Mouse (Mus musculus): Measurements from ENCODE around the gene Ifitm5. TPM values are rescaled to one million over a fixed set of nuclear protein-coding genes. Genes with fewer than 3 reads are reported as not detected.
A peak's percentile ranks its signal among the peaks of the same experiment; 100 is the strongest.

Ifitm5 gene
- polyA plus RNA-seq, 1 experiment, result 0.81 TPM

DNA sequence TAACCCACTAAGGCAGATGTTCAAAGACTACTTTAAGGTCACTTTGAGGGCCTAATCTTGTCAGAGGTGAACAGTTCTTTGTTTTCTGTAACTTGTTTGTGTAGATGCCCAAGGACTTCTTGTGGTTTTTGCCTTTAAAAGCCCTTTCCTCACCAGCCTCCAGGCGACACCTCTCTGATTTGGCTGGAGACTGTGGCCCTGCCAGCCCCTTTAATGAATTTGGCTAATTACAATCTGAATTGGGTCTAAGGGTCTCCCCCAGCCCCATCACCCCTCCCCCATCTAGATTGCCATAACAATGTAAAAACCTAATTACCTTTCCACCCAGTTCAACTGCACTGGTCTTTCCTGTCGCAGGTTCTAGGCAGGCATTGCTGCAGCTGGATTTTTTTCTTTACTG, 12.6 kb upstream of the Ifitm5 start:
- no peak for TF ChIP-seq POLR2A (IDR thresholded peaks at IDR 0.05; ENCODE audit: control insufficient read depth, extremely low read depth, insufficient read depth, low read length, poor library complexity)
- no peak for TF ChIP-seq CTCF (IDR thresholded peaks at IDR 0.05; ENCODE audit: borderline replicate concordance, control insufficient read depth, extremely low read depth, insufficient read depth, low read length, poor library complexity)
- no peaks in the 10 kb centered on the region for H3K27me3 ChIP-seq (ENCODE audit: control insufficient read depth, insufficient read depth, low read length)
- H3K36me3 ChIP-seq (ENCODE audit: control insufficient read depth, insufficient read depth, low read length), result no peaks in the 10 kb centered on the region
- WGBS, result 91% methylated on average over 2 of the region's 2 CpGs
- H3K27ac ChIP-seq (ENCODE audit: control insufficient read depth, insufficient read depth, low read length), result no peak overlapping the region
- H3K4me3 ChIP-seq (ENCODE audit: control insufficient read depth, insufficient read depth, low read length), result no peak overlapping the region
- H3K4me1 ChIP-seq (replicated peaks; ENCODE audit: control insufficient read depth, insufficient read depth, low read length), result no peaks in the 10 kb centered on the region
- DNase-seq, result no peak

DNA sequence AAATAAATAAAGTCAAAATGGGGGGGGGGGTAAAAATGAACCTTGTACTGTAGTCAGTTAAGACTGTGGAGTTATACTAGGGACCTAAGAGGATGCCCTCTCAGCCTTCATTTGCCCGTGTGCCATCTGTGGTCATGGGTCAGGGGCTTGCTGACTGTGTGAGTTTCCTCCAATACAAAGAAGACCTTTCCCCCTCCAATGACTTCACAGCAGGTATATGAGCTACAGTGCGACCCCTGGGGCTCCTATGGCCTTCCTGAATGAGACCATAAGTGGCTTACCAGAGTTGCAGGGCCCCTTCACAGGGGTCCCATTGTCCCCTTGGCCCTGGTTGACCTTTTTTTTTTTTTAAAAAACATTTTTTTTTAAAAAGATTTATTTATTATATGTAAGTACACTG, 11.3 kb upstream of the Ifitm5 start:
- H3K36me3 ChIP-seq (ENCODE audit: control insufficient read depth, insufficient read depth, low read length), result no peaks in the 10 kb centered on the region
- TF ChIP-seq POLR2A (IDR thresholded peaks at IDR 0.05; ENCODE audit: control insufficient read depth, extremely low read depth, insufficient read depth, low read length, poor library complexity) (no peak), CTCF (IDR thresholded peaks at IDR 0.05; ENCODE audit: borderline replicate concordance, control insufficient read depth, extremely low read depth, insufficient read depth, low read length, poor library complexity) (no peak)
- H3K27ac ChIP-seq (ENCODE audit: control insufficient read depth, insufficient read depth, low read length), result no peak overlapping the region
- H3K4me1 ChIP-seq (replicated peaks; ENCODE audit: control insufficient read depth, insufficient read depth, low read length), result no peaks in the 10 kb centered on the region
- 88% methylated on average over 2 of the region's 2 CpGs for WGBS
- no peaks in the 10 kb centered on the region for H3K27me3 ChIP-seq (ENCODE audit: control insufficient read depth, insufficient read depth, low read length)
- no peak for DNase-seq
- H3K4me3 ChIP-seq (ENCODE audit: control insufficient read depth, insufficient read depth, low read length), result no peak overlapping the region

DNA sequence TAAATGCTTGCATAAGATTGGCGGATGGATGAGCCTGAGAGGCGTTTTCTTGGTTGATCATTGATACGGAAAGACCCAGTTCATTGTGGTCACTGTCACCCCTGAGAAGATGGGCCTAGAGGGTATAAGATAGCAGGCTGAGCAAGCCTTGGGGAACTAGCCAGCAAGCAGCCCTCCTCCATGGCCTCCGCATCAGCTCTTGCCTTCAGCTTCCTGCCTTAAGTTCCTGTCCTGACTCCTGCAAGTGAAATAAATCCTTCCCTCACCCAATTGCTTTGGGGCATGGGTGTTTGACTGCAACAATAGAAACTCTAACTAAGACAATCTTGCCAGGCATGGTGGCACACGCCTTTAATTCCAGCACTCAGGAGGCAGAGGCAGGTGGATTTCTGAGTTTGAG, 9.9 kb upstream of the Ifitm5 start:
- Histone ChIP-seq H3K4me1 (replicated peaks; ENCODE audit: control insufficient read depth, insufficient read depth, low read length) (0 out of 2 replicates have a peak, but pooled peaks cover 7% of the 10 kb centered on the region), H3K27ac (ENCODE audit: control insufficient read depth, insufficient read depth, low read length) (no peak overlapping the region), H3K27me3 (ENCODE audit: control insufficient read depth, insufficient read depth, low read length) (no peaks in the 10 kb centered on the region), H3K4me3 (ENCODE audit: control insufficient read depth, insufficient read depth, low read length) (no peak overlapping the region), H3K36me3 (ENCODE audit: control insufficient read depth, insufficient read depth, low read length) (no peaks in the 10 kb centered on the region)
- DNase-seq, result no peak
- 94% methylated on average over 5 of the region's 5 CpGs for WGBS
- TF ChIP-seq POLR2A (IDR thresholded peaks at IDR 0.05; ENCODE audit: control insufficient read depth, extremely low read depth, insufficient read depth, low read length, poor library complexity) (no peak), CTCF (IDR thresholded peaks at IDR 0.05; ENCODE audit: borderline replicate concordance, control insufficient read depth, extremely low read depth, insufficient read depth, low read length, poor library complexity) (no peak)

DNA sequence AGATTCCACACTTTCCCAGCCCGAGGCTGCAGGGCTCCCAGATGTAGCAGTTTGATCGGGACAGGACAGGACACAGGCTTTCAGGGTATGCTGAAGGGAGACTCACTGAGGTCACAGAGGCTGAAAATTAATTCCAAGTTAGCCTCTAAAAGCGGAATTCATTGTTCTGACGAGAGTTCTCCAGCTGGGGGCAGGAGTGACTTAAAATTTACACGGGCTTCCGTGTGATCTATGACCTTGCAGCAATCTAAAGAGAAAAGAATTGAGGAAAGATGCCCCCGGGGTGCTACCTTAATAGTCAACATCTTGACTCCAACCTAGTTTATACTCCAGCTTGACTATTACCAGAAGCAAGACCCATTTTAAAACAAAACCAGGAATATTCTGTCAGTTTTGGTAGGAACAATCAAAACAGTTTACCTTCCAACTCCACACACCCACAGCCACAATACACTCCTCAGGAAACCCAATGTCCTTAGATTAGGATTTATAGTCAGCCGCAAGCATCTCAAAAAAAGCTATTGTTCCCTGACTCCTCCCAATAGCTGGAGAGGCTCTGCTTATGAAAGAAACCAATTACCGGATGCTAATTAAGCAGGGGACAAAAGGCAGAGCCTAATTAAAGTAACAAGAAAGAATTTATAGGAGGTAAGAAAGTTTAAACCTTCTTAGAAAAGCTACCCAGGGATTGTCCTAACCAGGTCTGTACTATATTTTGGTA, 9.2 kb upstream of the Ifitm5 start:
- no peak overlapping the region for H3K27ac ChIP-seq (ENCODE audit: control insufficient read depth, insufficient read depth, low read length)
- WGBS, result 17% methylated on average over 9 of the region's 9 CpGs
- no peaks in the 10 kb centered on the region for H3K27me3 ChIP-seq (ENCODE audit: control insufficient read depth, insufficient read depth, low read length)
- TF ChIP-seq CTCF (IDR thresholded peaks at IDR 0.05; ENCODE audit: borderline replicate concordance, control insufficient read depth, extremely low read depth, insufficient read depth, low read length, poor library complexity) (no peak), POLR2A (IDR thresholded peaks at IDR 0.05; ENCODE audit: control insufficient read depth, extremely low read depth, insufficient read depth, low read length, poor library complexity) (no peak)
- H3K36me3 ChIP-seq (ENCODE audit: control insufficient read depth, insufficient read depth, low read length), result no peaks in the 10 kb centered on the region
- DNase-seq, result peak; percentile 25
- H3K4me1 ChIP-seq (replicated peaks; ENCODE audit: control insufficient read depth, insufficient read depth, low read length), result 0 out of 2 replicates have a peak, but pooled peaks cover 13% of the 10 kb centered on the region
- H3K4me3 ChIP-seq (ENCODE audit: control insufficient read depth, insufficient read depth, low read length), result no peak overlapping the region

DNA sequence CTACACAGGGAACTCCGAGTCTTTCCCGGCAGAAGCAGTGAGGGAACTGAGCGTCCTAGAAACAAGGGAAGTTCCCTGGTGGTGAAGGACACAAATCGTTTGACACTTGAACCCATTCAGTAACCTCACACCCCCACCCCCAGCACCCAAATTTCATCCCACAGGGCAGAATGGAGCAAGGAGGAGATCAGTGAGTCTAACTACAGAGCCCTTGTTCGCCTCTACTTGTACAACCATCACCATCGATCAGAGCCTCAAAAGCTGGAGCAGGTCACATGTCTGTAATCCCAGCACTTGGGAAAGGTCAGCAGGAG, 6.4 kb upstream of the Ifitm5 start:
- TF ChIP-seq POLR2A (IDR thresholded peaks at IDR 0.05; ENCODE audit: control insufficient read depth, extremely low read depth, insufficient read depth, low read length, poor library complexity) (no peak), CTCF (IDR thresholded peaks at IDR 0.05; ENCODE audit: borderline replicate concordance, control insufficient read depth, extremely low read depth, insufficient read depth, low read length, poor library complexity) (no peak)
- WGBS, result 75% methylated on average over 6 of the region's 6 CpGs
- Histone ChIP-seq H3K4me3 (ENCODE audit: control insufficient read depth, insufficient read depth, low read length) (no peak overlapping the region), H3K27me3 (ENCODE audit: control insufficient read depth, insufficient read depth, low read length) (no peaks in the 10 kb centered on the region), H3K4me1 (replicated peaks; ENCODE audit: control insufficient read depth, insufficient read depth, low read length) (peaks cover 16% of the 10 kb centered on the region; the same call in 1 of the 2 replicates), H3K36me3 (ENCODE audit: control insufficient read depth, insufficient read depth, low read length) (no peaks in the 10 kb centered on the region), H3K27ac (ENCODE audit: control insufficient read depth, insufficient read depth, low read length) (0 out of 2 replicates have a peak overlapping the region, but pooled peaks have one; percentile 0)
- DNase-seq, result no peak

DNA sequence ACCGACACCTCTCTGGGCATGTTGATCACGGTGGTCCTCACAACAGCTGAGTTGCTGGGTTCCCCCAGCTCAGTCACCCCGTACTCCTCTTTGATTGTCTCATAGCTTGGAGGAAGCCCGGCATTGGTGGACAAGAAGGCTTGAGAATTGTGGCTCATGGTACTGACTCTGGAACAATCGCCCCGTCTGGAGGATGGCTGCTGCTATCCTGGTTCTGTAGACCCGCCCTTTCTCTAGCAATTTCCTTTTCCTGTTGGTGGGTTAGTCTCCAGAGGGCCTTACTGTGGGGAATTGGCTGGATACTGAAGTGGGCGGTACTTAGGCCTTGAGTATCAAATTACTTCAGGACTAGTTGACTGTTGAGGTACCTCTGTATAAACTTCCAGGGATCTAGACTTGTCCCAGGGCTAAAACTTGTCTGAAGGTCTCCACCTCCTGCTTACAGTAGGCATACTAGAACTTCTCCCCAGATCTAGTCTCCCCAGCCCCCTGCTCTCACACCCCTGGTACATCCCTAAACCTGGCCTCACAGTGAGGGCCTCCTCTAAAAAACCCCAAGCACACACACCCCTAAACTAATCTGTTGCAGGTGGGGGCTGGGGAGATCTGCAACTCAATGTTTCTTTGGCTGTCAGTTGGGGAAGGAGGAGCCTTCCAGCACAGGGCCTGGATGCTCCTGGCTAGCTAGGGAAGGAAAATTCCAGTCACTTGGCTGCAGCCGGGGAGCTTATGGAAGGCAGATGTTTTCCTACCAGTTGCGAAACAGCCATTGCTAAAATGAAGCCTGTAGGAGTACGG, 5.9 kb upstream of the Ifitm5 start, which contains the start of the genes Gm45717 and Ifitm2:
Gene Gm45717 (minus strand): TSS at position 180 of the 798 bp plus-strand sequence.
Gene Ifitm2 (minus strand): TSS at position 230 of the 798 bp plus-strand sequence.
- H3K36me3 ChIP-seq (ENCODE audit: control insufficient read depth, insufficient read depth, low read length), result no peaks in the 10 kb centered on the region
- TF ChIP-seq CTCF (IDR thresholded peaks at IDR 0.05; ENCODE audit: borderline replicate concordance, control insufficient read depth, extremely low read depth, insufficient read depth, low read length, poor library complexity), result no peak
- TF ChIP-seq POLR2A (IDR thresholded peaks at IDR 0.05; ENCODE audit: control insufficient read depth, extremely low read depth, insufficient read depth, low read length, poor library complexity), result no peak
- DNase-seq, result no peak
- 0 out of 2 replicates have a peak within 1 kb of the TSS, but pooled peaks have one; percentile 0 for H3K27ac ChIP-seq (ENCODE audit: control insufficient read depth, insufficient read depth, low read length)
- H3K27me3 ChIP-seq (ENCODE audit: control insufficient read depth, insufficient read depth, low read length), result no peaks in the 10 kb centered on the region
- H3K4me3 ChIP-seq (ENCODE audit: control insufficient read depth, insufficient read depth, low read length), result peak within 1 kb of the TSS; percentile 11
- H3K4me1 ChIP-seq (replicated peaks; ENCODE audit: control insufficient read depth, insufficient read depth, low read length), result peaks cover 16% of the 10 kb centered on the region; the same call in 1 of the 2 replicates
- 32% methylated on average over 11 of the region's 11 CpGs for WGBS
